Mouse (Mus musculus) forebrain, embryonic 10.5 days (tissue): ENCODE data around the gene Gm18336. TPM values are rescaled to one million over a fixed set of nuclear protein-coding genes. Genes with fewer than 3 reads are reported as not detected.

Experiments
- DNase-seq: peaks from one replicate; pipeline ENCODE4 v3.0.0-alpha.2; 2017; ENCODE audit warnings: low spot score; ENCODE audit errors: extremely low spot score
- H3K27ac ChIP-seq: fragments of 300-500 bp; sonication (generic); 2 replicates; pipeline ENCODE4 v1.5.1; 2016; ENCODE audit warnings: mild to moderate bottlenecking
- H3K27me3 ChIP-seq: fragments of 300-500 bp; sonication (generic); 2 replicates; pipeline ENCODE4 v1.6.1; 2016; ENCODE audit warnings: mild to moderate bottlenecking; ENCODE audit not compliant: poor library complexity, severe bottlenecking
- H3K36me3 ChIP-seq: fragments of 300-500 bp; sonication (generic); replicated peaks from 2 replicates; pipeline ENCODE4 v1.6.1; 2016; ENCODE audit warnings: mild to moderate bottlenecking, moderate library complexity
- H3K4me1 ChIP-seq: fragments of 300-500 bp; sonication (generic); 2 replicates; pipeline ENCODE4 v1.6.1; 2016
- H3K4me3 ChIP-seq: fragments of 300-500 bp; sonication (generic); 2 replicates; pipeline ENCODE4 v1.5.1; 2016; ENCODE audit warnings: mild to moderate bottlenecking, moderate library complexity
- H3K9me3 ChIP-seq: fragments of 300-500 bp; sonication (generic); 2 replicates; pipeline ENCODE4 v1.6.1; 2016; ENCODE audit warnings: mild to moderate bottlenecking, moderate library complexity
- WGBS: fragments of 180-500 bp; shearing (Covaris S2); methylation state at CpG from one replicate; pipeline ENCODE4 v1.1.7; 2016; 5-methylcytosine and 5-hydroxymethylcytosine counted together
- polyA plus RNA-seq: library from polyadenylated mRNA; unstranded; fragments of >200 nt; fragmentation: Nextera tagmentation; extraction: Ambion mirVana; gene quantifications from 2 replicates; pipeline ENCODE4 v1.2.1, GENCODE M21; 2016

The Gm18336 gene
- polyA plus RNA-seq, 1 experiment from 2014 or later: not detected

- H3K27ac ChIP-seq: no peak overlapping the region
- DNase-seq: no peak
- peaks cover 8% of the 10 kb centered on the region; the same call in 1 of the 2 replicates for H3K36me3 ChIP-seq
- no peak overlapping the region for H3K4me3 ChIP-seq
- no peaks in the 10 kb centered on the region for H3K4me1 ChIP-seq
- H3K27me3 ChIP-seq: peaks cover 4% of the 10 kb centered on the region; the same call in 1 of the 2 replicates
- no peaks in the 10 kb centered on the region for H3K9me3 ChIP-seq
Observed at GRCm38 (mm10) chrX:73363291-73363690, 35.2 kb downstream of the Gm18336 start.

- Histone ChIP-seq H3K4me3 (no peak overlapping the region), H3K9me3 (peaks cover 8% of the 10 kb centered on the region; the same call in 1 of the 2 replicates), H3K27me3 (peaks cover 16% of the 10 kb centered on the region), H3K36me3 (peaks cover 68% of the 10 kb centered on the region), H3K4me1 (no peaks in the 10 kb centered on the region), H3K27ac (no peak overlapping the region)
- 100% methylated on average over 1 of the region's 1 CpGs for WGBS
- no peak for DNase-seq
Observed at GRCm38 (mm10) chrX:73356719-73357118, 41.8 kb downstream of the Gm18336 start.

- Histone ChIP-seq H3K27ac (no peak overlapping the region), H3K4me1 (no peaks in the 10 kb centered on the region), H3K36me3 (peaks cover 73% of the 10 kb centered on the region), H3K9me3 (peaks cover 8% of the 10 kb centered on the region; the same call in 1 of the 2 replicates), H3K4me3 (no peak overlapping the region), H3K27me3 (peaks cover 19% of the 10 kb centered on the region)
- no peak for DNase-seq
- 89% methylated on average over 2 of the region's 2 CpGs for WGBS
Observed at GRCm38 (mm10) chrX:73356163-73356562, 42.4 kb downstream of the Gm18336 start.

Other genes with a start within 250 kb of the Gm18336 start
- not detected in 2 replicates for gene Xlr5b, start 249.9 kb downstream of the Gm18336 start, polyA plus RNA-seq
- gene DXBay18, start 249.3 kb downstream of the Gm18336 start, polyA plus RNA-seq: not detected in 2 replicates
- not detected in 2 replicates for gene Spin2d, start 221.7 kb downstream of the Gm18336 start, polyA plus RNA-seq
- 8.7 and 9.1 TPM in 2 replicates for gene Xlr3b, start 206.5 kb downstream of the Gm18336 start, polyA plus RNA-seq
- 0.37 and 0.52 TPM in 2 replicates for gene Xlr4b, start 184.4 kb downstream of the Gm18336 start, polyA plus RNA-seq
- gene F8a, start 170.4 kb downstream of the Gm18336 start, polyA plus RNA-seq: 10.9 TPM in 2 replicates
- not detected in 2 replicates for gene Xlr4c, start 155.6 kb downstream of the Gm18336 start, polyA plus RNA-seq
- gene Xlr3c, start 133.3 kb downstream of the Gm18336 start, polyA plus RNA-seq: not detected in 2 replicates
- not detected in 2 replicates for gene Xlr5a, start 105.8 kb downstream of the Gm18336 start, polyA plus RNA-seq
- not detected in 2 replicates for gene Xlr5c, start 105.8 kb downstream of the Gm18336 start, polyA plus RNA-seq
- not detected in 2 replicates for gene Gm45015, start 61.9 kb downstream of the Gm18336 start, polyA plus RNA-seq
- gene Zfp275, start 56.1 kb downstream of the Gm18336 start, polyA plus RNA-seq: 16.7 and 17.7 TPM in 2 replicates
- gene Zfp92, start 12.4 kb upstream of the Gm18336 start, polyA plus RNA-seq: 0.17 and 0.19 TPM in 2 replicates
- gene Trex2, start 36.6 kb upstream of the Gm18336 start, polyA plus RNA-seq: not detected in 2 replicates
- 87.8 and 88.7 TPM in 2 replicates for gene Haus7, start 60.3 kb upstream of the Gm18336 start, polyA plus RNA-seq
- gene Bgn, start 84.9 kb upstream of the Gm18336 start, polyA plus RNA-seq: 10.3 and 12.3 TPM in 2 replicates
- 0.06 and 0.10 TPM in 2 replicates for gene Atp2b3, start 104.3 kb upstream of the Gm18336 start, polyA plus RNA-seq
- gene Dusp9, start 240.7 kb upstream of the Gm18336 start, polyA plus RNA-seq: 38.3 and 40.8 TPM in 2 replicates